Mouse (Mus musculus) kidney, embryonic 14.5 days (tissue): ENCODE measurements around the gene Cdyl2. TPM values are rescaled to one million over a fixed set of nuclear protein-coding genes. Genes with fewer than 3 reads are reported as not detected.

Experiments used
- ATAC-seq: fragments of 200-750 bp; cut with Nextera tagmentation; 2 replicates; pipeline ENCODE4 v1.8.0; 2017; ENCODE audit warnings: moderate number of reproducible peaks, mild to moderate bottlenecking, moderate TSS enrichment, moderate library complexity; ENCODE audit not compliant: low FRiP score, low TSS enrichment
- H3K27ac ChIP-seq: fragments of 300-500 bp; sonication (generic); 2 replicates; pipeline ENCODE4 v1.5.1; 2014; ENCODE audit warnings: low read depth, mild to moderate bottlenecking, low read length, moderate library complexity, mixed read lengths
- H3K27me3 ChIP-seq: fragments of 300-500 bp; sonication (generic); 2 replicates; pipeline ENCODE4 v1.6.1; 2014; ENCODE audit warnings: mild to moderate bottlenecking, low read length; ENCODE audit not compliant: control insufficient read depth, insufficient read depth
- H3K36me3 ChIP-seq: fragments of 300-500 bp; sonication (generic); 2 replicates; pipeline ENCODE4 v1.6.1; 2014; ENCODE audit warnings: low read length, mixed read lengths; ENCODE audit not compliant: control insufficient read depth, insufficient read depth
- H3K4me1 ChIP-seq: fragments of 300-500 bp; sonication (generic); 2 replicates; pipeline ENCODE4 v1.6.1; 2014; ENCODE audit warnings: low read length, mixed read lengths; ENCODE audit not compliant: control insufficient read depth, insufficient read depth
- H3K4me2 ChIP-seq: fragments of 300-500 bp; sonication (generic); replicated peaks from 2 replicates; pipeline ENCODE4 v1.6.1; 2014; ENCODE audit warnings: low read depth, mild to moderate bottlenecking, low read length
- H3K4me3 ChIP-seq: fragments of 300-500 bp; sonication (generic); 2 replicates; pipeline ENCODE4 v1.5.1; 2014; ENCODE audit warnings: mild to moderate bottlenecking, low read length
- H3K9ac ChIP-seq: fragments of 300-500 bp; sonication (generic); 2 replicates; pipeline ENCODE4 v1.6.1; 2014; ENCODE audit warnings: low read depth, mild to moderate bottlenecking, low read length, moderate library complexity
- H3K9me3 ChIP-seq: fragments of 300-500 bp; sonication (generic); 2 replicates; pipeline ENCODE4 v1.6.1; 2016; ENCODE audit warnings: low read length; ENCODE audit not compliant: control insufficient read depth
- WGBS: fragments of 180-500 bp; shearing (Covaris S2); extraction: QIAGEN DNeasy Blood & Tissue Kit; methylation state at CpG from one replicate; pipeline ENCODE4 v1.1.7; 2014; 5-methylcytosine and 5-hydroxymethylcytosine counted together
- polyA plus RNA-seq: library from polyadenylated mRNA; unstranded; fragments of >200 nt; fragmentation: Nextera tagmentation; extraction: Ambion mirVana; gene quantifications from 2 replicates; pipeline ENCODE4 v1.2.1, GENCODE M21; 2014

Cdyl2 gene
- polyA plus RNA-seq, 1 experiment from 2014 or later = 9.2 TPM

GRCm38 (mm10) chr8:116621158-116621961, 111.4 kb downstream of the Cdyl2 start:
- H3K27me3 ChIP-seq = no peaks in the 10 kb centered on the region
- 70% methylated on average over 21 of the region's 21 CpGs for WGBS
- H3K9me3 ChIP-seq = no peaks in the 10 kb centered on the region
- no peaks in the 10 kb centered on the region; the same call in 1 of the 2 replicates for H3K36me3 ChIP-seq
- no peak overlapping the region for H3K4me2 ChIP-seq
- H3K4me3 ChIP-seq = no peak overlapping the region
- H3K27ac ChIP-seq = no peak overlapping the region
- no peaks in the 10 kb centered on the region for H3K4me1 ChIP-seq
- ATAC-seq = no peak
- no peak overlapping the region for H3K9ac ChIP-seq

DNA sequence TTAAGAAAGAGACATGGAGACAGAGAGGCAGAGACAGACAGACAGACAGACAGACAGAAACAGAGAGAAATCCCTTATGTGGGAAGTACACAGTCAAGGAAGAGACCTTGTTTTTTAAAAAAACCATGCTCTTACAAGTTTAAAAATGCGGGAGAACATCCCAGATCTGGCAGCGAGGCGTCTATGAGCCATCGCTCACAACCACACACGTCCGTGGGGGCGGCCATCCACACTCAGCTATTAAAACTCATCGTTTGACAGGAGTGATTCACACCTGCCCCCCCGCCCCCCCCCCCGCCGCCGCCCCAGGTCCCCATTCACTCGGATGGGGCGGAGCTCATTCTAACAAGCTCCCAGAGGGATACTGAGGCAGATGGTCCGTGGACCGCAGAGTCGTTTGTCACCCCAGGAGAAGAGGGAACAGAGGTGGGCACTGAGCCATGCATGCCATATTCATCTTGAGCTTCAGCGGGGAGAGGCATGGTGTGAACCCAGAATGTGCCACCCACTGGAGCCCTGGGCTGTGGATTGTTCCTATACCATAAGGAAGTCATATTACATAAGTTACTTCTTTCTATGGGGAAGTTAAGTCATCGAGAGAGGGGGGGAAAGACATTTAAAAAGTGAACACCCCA, 113.0 kb downstream of the Cdyl2 start:
- Histone ChIP-seq H3K9me3 (no peaks in the 10 kb centered on the region), H3K27me3 (no peaks in the 10 kb centered on the region), H3K9ac (no peak overlapping the region), H3K4me2 (no peak overlapping the region), H3K36me3 (no peaks in the 10 kb centered on the region; the same call in 1 of the 2 replicates), H3K4me1 (no peaks in the 10 kb centered on the region), H3K27ac (no peak overlapping the region), H3K4me3 (no peak overlapping the region)
- no peak for ATAC-seq
- 76% methylated on average over 19 of the region's 19 CpGs for WGBS

DNA sequence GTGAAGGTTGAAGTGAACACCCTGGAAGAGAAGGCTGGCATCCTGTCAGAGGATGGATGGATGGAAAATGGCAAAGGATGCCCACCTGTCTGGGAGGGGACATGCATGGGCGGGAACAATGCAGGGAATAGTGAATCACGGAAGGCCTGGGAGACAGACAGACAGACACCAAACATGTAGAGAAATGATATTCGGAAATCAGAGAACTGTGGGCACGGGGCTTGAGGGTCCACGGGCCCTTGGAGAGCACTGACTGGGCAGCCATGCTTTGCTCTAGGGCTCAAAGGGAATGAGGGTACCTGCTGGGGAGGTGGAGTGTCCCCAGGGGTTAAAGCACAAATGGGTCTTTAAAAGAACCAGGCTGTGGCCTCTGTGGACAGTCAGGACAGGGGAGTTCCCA, 113.6 kb downstream of the Cdyl2 start:
- Histone ChIP-seq H3K4me1 (no peaks in the 10 kb centered on the region), H3K9ac (no peak overlapping the region), H3K27ac (no peak overlapping the region), H3K9me3 (no peaks in the 10 kb centered on the region), H3K27me3 (no peaks in the 10 kb centered on the region), H3K4me2 (no peak overlapping the region), H3K4me3 (no peak overlapping the region), H3K36me3 (no peaks in the 10 kb centered on the region; the same call in 1 of the 2 replicates)
- 95% methylated on average over 5 of the region's 5 CpGs for WGBS
- ATAC-seq = no peak

DNA sequence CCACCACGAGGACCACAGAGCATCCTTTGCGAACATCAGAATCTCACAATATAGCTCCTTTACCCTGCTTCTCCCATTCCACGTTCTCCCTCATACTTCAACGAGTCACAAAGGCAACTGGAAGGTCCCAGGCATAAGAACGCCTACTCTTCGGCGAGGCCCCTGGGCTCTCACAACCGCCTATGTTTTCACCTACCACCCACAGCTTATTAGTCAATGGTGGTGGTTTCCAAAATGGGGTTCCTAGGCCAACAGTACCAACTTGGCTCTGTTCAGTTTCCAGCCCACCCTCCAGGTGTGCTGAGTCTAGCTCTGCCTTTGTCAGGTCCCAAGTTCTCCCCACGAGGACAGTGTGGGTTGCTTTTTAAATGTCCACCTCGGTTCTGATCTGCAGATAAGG, 114.0 kb downstream of the Cdyl2 start:
- WGBS = 94% methylated on average over 10 of the region's 10 CpGs
- no peak for ATAC-seq
- no peak overlapping the region for H3K9ac ChIP-seq

GRCm38 (mm10) chr8:116617891-116618290, 114.9 kb downstream of the Cdyl2 start:
- H3K4me3 ChIP-seq = no peak overlapping the region
- no peak overlapping the region for H3K9ac ChIP-seq
- WGBS = 82% methylated on average over 4 of the region's 4 CpGs
- no peak for ATAC-seq
- no peaks in the 10 kb centered on the region for H3K9me3 ChIP-seq
- H3K4me2 ChIP-seq = no peak overlapping the region
- no peak overlapping the region for H3K27ac ChIP-seq
- no peaks in the 10 kb centered on the region for H3K36me3 ChIP-seq
- no peaks in the 10 kb centered on the region for H3K4me1 ChIP-seq
- H3K27me3 ChIP-seq = no peaks in the 10 kb centered on the region

More for the DNA sequence above, 114.0 kb downstream of the Cdyl2 start:
- H3K27ac ChIP-seq = no peak overlapping the region
- no peaks in the 10 kb centered on the region for H3K9me3 ChIP-seq
- H3K4me1 ChIP-seq = no peaks in the 10 kb centered on the region
- H3K27me3 ChIP-seq = no peaks in the 10 kb centered on the region
- no peaks in the 10 kb centered on the region; the same call in 1 of the 2 replicates for H3K36me3 ChIP-seq
- H3K4me2 ChIP-seq = no peak overlapping the region
- H3K4me3 ChIP-seq = no peak overlapping the region

GRCm38 (mm10) chr8:116616369-116616768, 116.4 kb downstream of the Cdyl2 start:
- no peak for ATAC-seq
- no peak overlapping the region for H3K4me3 ChIP-seq
- H3K4me2 ChIP-seq = no peak overlapping the region
- H3K27me3 ChIP-seq = no peaks in the 10 kb centered on the region
- H3K36me3 ChIP-seq = no peaks in the 10 kb centered on the region
- H3K9me3 ChIP-seq = no peaks in the 10 kb centered on the region
- no peak overlapping the region for H3K27ac ChIP-seq
- no peaks in the 10 kb centered on the region for H3K4me1 ChIP-seq
- H3K9ac ChIP-seq = no peak overlapping the region

GRCm38 (mm10) chr8:116614901-116615300, 117.9 kb downstream of the Cdyl2 start:
- Histone ChIP-seq H3K27ac (no peak overlapping the region), H3K9ac (no peak overlapping the region), H3K27me3 (no peaks in the 10 kb centered on the region), H3K4me2 (no peak overlapping the region), H3K36me3 (no peaks in the 10 kb centered on the region), H3K9me3 (no peaks in the 10 kb centered on the region), H3K4me1 (no peaks in the 10 kb centered on the region), H3K4me3 (no peak overlapping the region)
- ATAC-seq = no peak
- WGBS = 91% methylated on average over 7 of the region's 7 CpGs

GRCm38 (mm10) chr8:116606171-116606570, 126.6 kb downstream of the Cdyl2 start:
- H3K27me3 ChIP-seq = no peaks in the 10 kb centered on the region
- peaks cover 3% of the 10 kb centered on the region; the same call in 1 of the 2 replicates for H3K9me3 ChIP-seq
- no peak for ATAC-seq
- H3K4me1 ChIP-seq = no peaks in the 10 kb centered on the region
- WGBS = 63% methylated on average over 9 of the region's 13 CpGs
- no peak overlapping the region for H3K4me3 ChIP-seq
- no peak overlapping the region for H3K27ac ChIP-seq
- no peaks in the 10 kb centered on the region for H3K36me3 ChIP-seq
- no peak overlapping the region for H3K4me2 ChIP-seq
- no peak overlapping the region for H3K9ac ChIP-seq

- ATAC-seq = no peak
- no peaks in the 10 kb centered on the region for H3K36me3 ChIP-seq
- no peak overlapping the region for H3K27ac ChIP-seq
- no peak overlapping the region for H3K4me2 ChIP-seq
- no peaks in the 10 kb centered on the region for H3K4me1 ChIP-seq
- H3K27me3 ChIP-seq = no peaks in the 10 kb centered on the region
- H3K4me3 ChIP-seq = no peak overlapping the region
- peaks cover 3% of the 10 kb centered on the region; the same call in 1 of the 2 replicates for H3K9me3 ChIP-seq
- 94% methylated on average over 4 of the region's 4 CpGs for WGBS
- H3K9ac ChIP-seq = no peak overlapping the region
Measured at GRCm38 (mm10) chr8:116602806-116603205, 130.0 kb downstream of the Cdyl2 start.
